Mouse (Mus musculus) bone marrow, adult 2 months (tissue): ENCODE results near the gene Gimap8. TPM values are rescaled to one million over a fixed set of nuclear protein-coding genes. Genes with fewer than 3 reads are reported as not detected.

ENCODE experiments used
- H3K27ac ChIP-seq: fragments of 200-500 bp; 2 replicates; pipeline ENCODE4 v1.5.1; 2012; ENCODE audit warnings: low read depth, mild to moderate bottlenecking, control low read depth, inconsistent platforms, low read length; ENCODE audit not compliant: control insufficient read depth, poor library complexity, insufficient read depth
- H3K4me1 ChIP-seq: fragments of 200-500 bp; 2 replicates; pipeline ENCODE4 v1.6.1; 2011; ENCODE audit warnings: low read length; ENCODE audit not compliant: control insufficient read depth, insufficient read depth
- H3K4me3 ChIP-seq: fragments of 200-500 bp; replicated peaks from 2 replicates; pipeline ENCODE3; 2011; ENCODE audit warnings: mild to moderate bottlenecking, low read depth, low read length, control low read depth; ENCODE audit not compliant: control insufficient read depth
- CTCF ChIP-seq: fragments of 200-500 bp; IDR thresholded peaks from 2 replicates; pipeline ENCODE4 v1.5.1; 2011; ENCODE audit warnings: low read length, control low read depth; ENCODE audit not compliant: control insufficient read depth, insufficient read depth
- POLR2A ChIP-seq: fragments of 200-500 bp; IDR thresholded peaks from 2 replicates; pipeline ENCODE4 v1.6.1; 2011; ENCODE audit warnings: low read depth, mild to moderate bottlenecking, control low read depth, low read length, borderline replicate concordance; ENCODE audit not compliant: control insufficient read depth
- WGBS: fragments of 180-500 bp; shearing (Covaris S2); methylation state at CpG from one replicate; pipeline ENCODE4 v1.1.7; 2018; 5-methylcytosine and 5-hydroxymethylcytosine counted together
- polyA plus RNA-seq: library from polyadenylated mRNA; stranded (reverse); fragments of >200 nt; gene quantifications from 2 replicates; pipeline ENCODE4 v1.2.4, GENCODE M21; 2011; ENCODE audit warnings: low replicate concordance; ENCODE audit not compliant: missing spikeins, insufficient read depth, insufficient read length

The Gimap8 gene
- polyA plus RNA-seq, 1 experiment, result 15.1 TPM

- H3K4me3 ChIP-seq, result peak overlapping the region; percentile 47
- H3K27ac ChIP-seq, result peak overlapping the region; percentile 74
- no peak for TF ChIP-seq POLR2A
- no peak for TF ChIP-seq CTCF
- no peaks in the 10 kb centered on the region; the same call in 1 of the 2 replicates for H3K4me1 ChIP-seq
- WGBS, result 13% methylated on average over 3 of the region's 3 CpGs
These were observed 59.1 kb downstream of the Gimap8 start for GRCm38 (mm10) chr6:48706130-48706529.

Other genes with a start within 250 kb of the Gimap8 start
- gene Zfp467, start 201.4 kb upstream of the Gimap8 start, polyA plus RNA-seq, result 3.2 and 9.0 TPM in 2 replicates
- gene Sspo, start 199.0 kb upstream of the Gimap8 start, polyA plus RNA-seq, result 0.25 and 0.27 TPM in 2 replicates
- gene Atp6v0e2, start 109.6 kb upstream of the Gimap8 start, polyA plus RNA-seq, result 2.2 TPM in 1 of 2 replicates, not detected in the other
- 2.2 and 4.9 TPM in 2 replicates for gene Lrrc61, start 92.4 kb upstream of the Gimap8 start, polyA plus RNA-seq
- gene Rarres2, start 74.4 kb upstream of the Gimap8 start, polyA plus RNA-seq, result 6.9 and 9.2 TPM in 2 replicates
- not detected in 2 replicates for gene Gm45021, start 57.6 kb upstream of the Gimap8 start, polyA plus RNA-seq
- gene Repin1, start 53.4 kb upstream of the Gimap8 start, polyA plus RNA-seq, result 3.4 and 5.5 TPM in 2 replicates
- not detected in 2 replicates for gene Gm44965, start 53.3 kb upstream of the Gimap8 start, polyA plus RNA-seq
- gene Zfp775, start 45.2 kb upstream of the Gimap8 start, polyA plus RNA-seq, result 0.40 and 1.1 TPM in 2 replicates
- 1.2 TPM in 1 of 2 replicates, not detected in the other for gene AI854703, start 20.5 kb upstream of the Gimap8 start, polyA plus RNA-seq
- gene Gimap9, start 28.9 kb downstream of the Gimap8 start, polyA plus RNA-seq, result 13.5 and 26.0 TPM in 2 replicates
- 20.7 and 41.0 TPM in 2 replicates for gene Gimap4, start 37.3 kb downstream of the Gimap8 start, polyA plus RNA-seq
- gene Gimap6, start 61.0 kb downstream of the Gimap8 start, polyA plus RNA-seq, result 45.1 and 77.9 TPM in 2 replicates
- gene Gm28053, start 71.4 kb downstream of the Gimap8 start, polyA plus RNA-seq, result 15.2 TPM in 1 of 2 replicates, not detected in the other
- gene Gimap7, start 71.4 kb downstream of the Gimap8 start, polyA plus RNA-seq, result 3.6 and 5.2 TPM in 2 replicates
- gene Gimap1, start 91.8 kb downstream of the Gimap8 start, polyA plus RNA-seq, result 19.3 and 26.4 TPM in 2 replicates
- 4.7 and 7.9 TPM in 2 replicates for gene Gimap5, start 99.0 kb downstream of the Gimap8 start, polyA plus RNA-seq
- 15.3 and 36.7 TPM in 2 replicates for gene Gimap3, start 123.6 kb downstream of the Gimap8 start, polyA plus RNA-seq
- gene Tmem176a, start 193.7 kb downstream of the Gimap8 start, polyA plus RNA-seq, result 17.9 and 24.6 TPM in 2 replicates
- 17.2 and 26.5 TPM in 2 replicates for gene Tmem176b, start 194.3 kb downstream of the Gimap8 start, polyA plus RNA-seq
- not detected in 2 replicates for gene Aoc1, start 225.7 kb downstream of the Gimap8 start, polyA plus RNA-seq